Mouse (Mus musculus) liver, postnatal 0 days (tissue): Measurements from ENCODE around the gene Vwc2. TPM values are rescaled to one million over a fixed set of nuclear protein-coding genes. Genes with fewer than 3 reads are reported as not detected.

Experiments used
- ATAC-seq: fragments of 200-750 bp; cut with Nextera tagmentation; 2 replicates; pipeline ENCODE4 v1.8.0; 2017; ENCODE audit warnings: mild to moderate bottlenecking, moderate library complexity
- DNase-seq: peaks from one replicate; pipeline ENCODE4 v3.0.0-alpha.2; 2016
- H3K27ac ChIP-seq: fragments of 300-500 bp; sonication (generic); 2 replicates; pipeline ENCODE4 v1.5.1; 2014; ENCODE audit warnings: antibody characterized with exemption, moderate library complexity, mild to moderate bottlenecking, low read depth
- H3K27me3 ChIP-seq: fragments of 300-500 bp; sonication (generic); 2 replicates; pipeline ENCODE4 v1.6.1; 2014; ENCODE audit warnings: low read length, control low read depth, mixed read lengths; ENCODE audit not compliant: insufficient read depth
- H3K36me3 ChIP-seq: fragments of 300-500 bp; sonication (generic); replicated peaks from 2 replicates; pipeline ENCODE4 v1.6.1; 2014; ENCODE audit warnings: mild to moderate bottlenecking, control low read depth, low read length, moderate library complexity, mixed read lengths; ENCODE audit not compliant: insufficient read depth
- H3K4me1 ChIP-seq: fragments of 300-500 bp; sonication (generic); 2 replicates; pipeline ENCODE4 v1.6.1; 2014; ENCODE audit warnings: antibody characterized with exemption, mild to moderate bottlenecking, control low read depth; ENCODE audit not compliant: insufficient read depth
- H3K4me2 ChIP-seq: fragments of 300-500 bp; sonication (generic); 2 replicates; pipeline ENCODE4 v1.6.1; 2014; ENCODE audit warnings: low read depth, mild to moderate bottlenecking, low read length, moderate library complexity, mixed read lengths
- H3K4me3 ChIP-seq: fragments of 300-500 bp; sonication (generic); 2 replicates; pipeline ENCODE4 v1.5.1; 2014; ENCODE audit warnings: low read depth, low read length
- H3K9ac ChIP-seq: fragments of 300-500 bp; sonication (generic); replicated peaks from 2 replicates; pipeline ENCODE4 v1.6.1; 2014; ENCODE audit warnings: mild to moderate bottlenecking, moderate library complexity
- H3K9me3 ChIP-seq: fragments of 300-500 bp; sonication (generic); 2 replicates; pipeline ENCODE4 v1.6.1; 2016; ENCODE audit warnings: mild to moderate bottlenecking, control low read depth, low read length, mixed read lengths
- CTCF ChIP-seq: sonication (generic); IDR thresholded peaks from 2 replicates; pipeline ENCODE4 v1.5.1; 2016; ENCODE audit warnings: antibody characterized with exemption, low read depth
- EP300 ChIP-seq: IDR thresholded peaks from 2 replicates; pipeline ENCODE4 v1.6.1; 2016; ENCODE audit warnings: antibody characterized with exemption, low read depth, mild to moderate bottlenecking
- WGBS: fragments of 180-500 bp; shearing (Covaris S2); extraction: QIAGEN DNeasy Blood & Tissue Kit; methylation state at CpG from one replicate; pipeline ENCODE4 v1.1.7; 2014; ENCODE audit not compliant: insufficient replicate concordance; 5-methylcytosine and 5-hydroxymethylcytosine counted together
- polyA plus RNA-seq: library from polyadenylated mRNA; unstranded; fragments of >200 nt; fragmentation: Nextera tagmentation; extraction: Ambion mirVana; gene quantifications from 2 replicates; pipeline ENCODE4 v1.2.1, GENCODE M21; 2015

Gene Vwc2
- polyA plus RNA-seq, result 0.11 TPM in 1 of 2 replicates, not detected in the other

- DNase-seq, result no peak
- H3K4me1 ChIP-seq, result no peaks in the 10 kb centered on the region
- H3K9ac ChIP-seq, result no peak within 1 kb of the TSS
- no peaks in the 10 kb centered on the region for H3K9me3 ChIP-seq
- H3K36me3 ChIP-seq, result no peaks in the 10 kb centered on the region
- no peak within 1 kb of the TSS for H3K4me2 ChIP-seq
- H3K27me3 ChIP-seq, result peaks cover 40% of the 10 kb centered on the region
- H3K4me3 ChIP-seq, result no peak within 1 kb of the TSS
- no peak for ATAC-seq
- H3K27ac ChIP-seq, result no peak within 1 kb of the TSS
- TF ChIP-seq EP300, result no peak
- no peak for TF ChIP-seq CTCF
- 2% methylated on average over 15 of the region's 28 CpGs for WGBS
These were observed at the start of gene Vwc2 for GRCm38 (mm10) chr11:11113576-11114233. Gene Vwc2 (plus strand): TSS chr11:11114223.

DNA sequence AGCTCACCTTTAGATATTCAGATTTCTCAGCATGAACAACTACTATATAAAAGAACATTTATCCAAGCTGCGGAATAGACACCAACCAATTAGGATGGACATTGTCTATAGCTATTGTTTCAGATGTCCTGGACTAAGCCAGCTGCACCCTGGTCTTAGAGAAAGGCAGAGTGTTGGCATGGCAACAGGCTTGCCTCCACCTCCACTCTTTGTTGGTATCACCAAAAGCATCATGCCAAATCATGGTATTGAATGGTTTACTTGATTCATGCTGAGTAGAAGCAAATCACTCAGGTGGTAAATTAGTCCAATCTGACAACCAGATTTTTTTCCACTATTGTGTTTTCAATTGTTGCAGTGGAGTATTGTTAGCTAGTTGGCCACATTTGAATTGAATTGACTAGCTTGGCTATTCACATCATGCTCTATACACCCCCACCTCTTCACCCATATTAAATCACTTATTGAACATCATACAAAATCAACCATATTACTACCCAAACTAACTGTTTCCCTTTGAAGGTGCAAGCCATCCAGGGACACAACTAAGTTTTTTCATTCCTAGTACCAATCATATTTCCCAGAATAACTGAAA lies 25.8 kb upstream of the Vwc2 start:
- no peaks in the 10 kb centered on the region for H3K4me1 ChIP-seq
- TF ChIP-seq EP300 (no peak), CTCF (no peak)
- no peaks in the 10 kb centered on the region for H3K9me3 ChIP-seq
- no peak overlapping the region for H3K9ac ChIP-seq
- H3K36me3 ChIP-seq, result no peaks in the 10 kb centered on the region
- whole genome bisulfite sequencing, result 77% methylated on average over 1 of the region's 1 CpGs
- no peak overlapping the region for H3K4me3 ChIP-seq
- no peak overlapping the region for H3K27ac ChIP-seq
- no peak for DNase-seq
- H3K4me2 ChIP-seq, result no peak overlapping the region
- ATAC-seq, result no peak
- H3K27me3 ChIP-seq, result no peaks in the 10 kb centered on the region

DNA sequence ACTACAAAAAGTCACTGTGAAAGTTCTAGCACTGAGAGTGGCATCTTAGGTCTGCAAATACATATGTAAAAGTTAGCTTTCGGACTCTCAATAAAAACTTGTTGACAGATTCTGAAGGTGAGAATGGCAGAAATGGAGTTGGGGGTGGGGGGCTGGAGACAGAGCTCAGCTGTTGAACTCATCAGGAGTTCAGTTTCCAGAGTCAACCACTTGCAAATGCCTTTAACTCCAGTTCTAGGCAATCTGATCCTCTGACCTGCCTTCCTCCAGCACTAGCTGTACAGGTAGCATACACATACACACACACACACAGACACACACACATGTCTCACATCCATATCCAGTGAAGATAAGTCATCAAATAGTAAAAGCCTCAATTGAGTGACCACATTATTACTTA lies 16.4 kb upstream of the Vwc2 start:
- no peak overlapping the region for H3K9ac ChIP-seq
- ATAC-seq, result no peak

GRCm38 (mm10) chr11:11098282-11098681 lies 15.7 kb upstream of the Vwc2 start:
- WGBS, result 72% methylated on average over 4 of the region's 4 CpGs
- Histone ChIP-seq H3K9me3 (no peaks in the 10 kb centered on the region), H3K27ac (no peak overlapping the region), H3K9ac (no peak overlapping the region), H3K27me3 (no peaks in the 10 kb centered on the region), H3K4me3 (no peak overlapping the region), H3K4me2 (no peak overlapping the region), H3K36me3 (no peaks in the 10 kb centered on the region), H3K4me1 (no peaks in the 10 kb centered on the region)
- DNase-seq, result no peak
- ATAC-seq, result no peak
- no peak for TF ChIP-seq CTCF
- no peak for TF ChIP-seq EP300

More for the DNA sequence above, 16.4 kb upstream of the Vwc2 start:
- no peak overlapping the region for H3K4me3 ChIP-seq
- H3K36me3 ChIP-seq, result no peaks in the 10 kb centered on the region
- no peaks in the 10 kb centered on the region for H3K4me1 ChIP-seq
- no peak for DNase-seq
- no peak overlapping the region for H3K4me2 ChIP-seq
- no peak overlapping the region for H3K27ac ChIP-seq
- H3K9me3 ChIP-seq, result no peaks in the 10 kb centered on the region
- H3K27me3 ChIP-seq, result no peaks in the 10 kb centered on the region
- WGBS, result 54% methylated on average over 1 of the region's 1 CpGs
- TF ChIP-seq CTCF, result no peak
- no peak for TF ChIP-seq EP300

- Histone ChIP-seq H3K36me3 (no peaks in the 10 kb centered on the region), H3K4me3 (no peak overlapping the region), H3K9ac (no peak overlapping the region), H3K4me2 (no peak overlapping the region), H3K4me1 (no peaks in the 10 kb centered on the region), H3K9me3 (no peaks in the 10 kb centered on the region), H3K27me3 (no peaks in the 10 kb centered on the region), H3K27ac (no peak overlapping the region)
- WGBS, result 72% methylated on average over 5 of the region's 5 CpGs
- DNase-seq (no peak), ATAC-seq (no peak)
- TF ChIP-seq CTCF, result no peak
- no peak for TF ChIP-seq EP300
These were observed 15.0 kb upstream of the Vwc2 start for GRCm38 (mm10) chr11:11099011-11099410.

DNA sequence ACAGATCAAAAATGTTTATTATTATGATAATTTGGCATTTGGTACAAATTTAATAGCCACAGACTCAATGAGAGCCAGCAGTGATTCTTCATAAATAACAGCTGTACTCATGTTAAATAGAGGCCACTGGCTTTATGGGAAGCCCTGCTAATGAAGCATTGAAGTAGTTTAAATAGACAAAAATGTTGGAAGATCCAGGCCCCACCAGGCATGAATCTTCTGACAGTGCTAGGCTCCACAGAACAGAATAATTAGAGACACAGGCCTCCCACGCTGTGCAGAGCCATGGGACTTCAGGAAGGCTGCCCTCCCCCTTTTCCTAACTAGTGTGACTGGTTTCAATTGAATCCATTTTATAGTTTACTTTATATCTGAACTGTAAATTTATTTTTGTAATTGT lies 11.8 kb upstream of the Vwc2 start:
- Histone ChIP-seq H3K4me3 (no peak overlapping the region), H3K36me3 (no peaks in the 10 kb centered on the region), H3K27ac (no peak overlapping the region), H3K4me1 (no peaks in the 10 kb centered on the region), H3K9ac (no peak overlapping the region), H3K9me3 (no peaks in the 10 kb centered on the region), H3K4me2 (no peak overlapping the region), H3K27me3 (no peaks in the 10 kb centered on the region)
- 70% methylated on average over 1 of the region's 1 CpGs for WGBS
- ATAC-seq (no peak), DNase-seq (no peak)
- TF ChIP-seq EP300, result no peak

DNA sequence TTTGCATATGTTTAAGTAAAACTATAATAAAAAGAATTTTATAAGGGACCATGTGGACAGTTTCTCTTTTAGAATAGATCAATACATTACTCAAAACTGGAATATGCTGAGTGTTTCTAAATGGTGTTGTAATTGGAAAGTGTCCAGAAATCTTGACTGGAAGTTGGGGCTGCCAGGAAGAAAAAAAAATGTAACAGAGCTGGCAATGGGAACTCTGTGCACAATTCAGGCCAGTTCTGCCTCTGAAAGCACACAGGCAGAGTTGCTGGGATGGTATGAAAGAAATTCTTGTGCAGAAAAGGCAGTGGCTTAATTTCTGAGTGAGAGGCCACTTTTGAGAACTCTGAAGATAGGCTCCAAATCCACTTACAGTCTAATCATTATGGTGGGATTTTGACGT lies 11.4 kb upstream of the Vwc2 start:
- DNase-seq, result no peak
- Histone ChIP-seq H3K27me3 (no peaks in the 10 kb centered on the region), H3K4me2 (no peak overlapping the region), H3K27ac (no peak overlapping the region), H3K4me1 (no peaks in the 10 kb centered on the region), H3K9ac (no peak overlapping the region), H3K36me3 (no peaks in the 10 kb centered on the region), H3K9me3 (no peaks in the 10 kb centered on the region), H3K4me3 (no peak overlapping the region)
- no peak for ATAC-seq
- no peak for TF ChIP-seq CTCF
- TF ChIP-seq EP300, result no peak
- 50% methylated on average over 1 of the region's 1 CpGs for WGBS
